Mouse (Mus musculus) stomach, embryonic 16.5 days (tissue): ENCODE measurements at regions not wholly inside any gene's neighbourhood (a gene's known extent, or its start where the extent isn't known, plus 50 kb on each side); places are given as distances from the start of the nearest gene placed in this dataset.

ENCODE experiments used
- ATAC-seq: fragments of 200-750 bp; cut with Nextera tagmentation; 2 replicates; pipeline ENCODE4 v1.8.0; 2017; ENCODE audit warnings: moderate number of reproducible peaks, moderate TSS enrichment; ENCODE audit not compliant: insufficient read depth, low FRiP score
- H3K27ac ChIP-seq: fragments of 300-500 bp; sonication (generic); 2 replicates; pipeline ENCODE4 v1.5.1; 2014; ENCODE audit warnings: low read length
- H3K27me3 ChIP-seq: fragments of 300-500 bp; sonication (generic); 2 replicates; pipeline ENCODE4 v1.6.1; 2014; ENCODE audit warnings: low read length, control low read depth, mixed read lengths; ENCODE audit not compliant: control insufficient read depth, insufficient read depth
- H3K36me3 ChIP-seq: fragments of 300-500 bp; sonication (generic); 2 replicates; pipeline ENCODE4 v1.6.1; 2014; ENCODE audit warnings: low read length; ENCODE audit not compliant: control insufficient read depth, insufficient read depth
- H3K4me1 ChIP-seq: fragments of 300-500 bp; sonication (generic); 2 replicates; pipeline ENCODE4 v1.6.1; 2014; ENCODE audit warnings: low read length, control low read depth, mixed read lengths; ENCODE audit not compliant: control insufficient read depth, insufficient read depth
- H3K4me2 ChIP-seq: fragments of 300-500 bp; sonication (generic); 2 replicates; pipeline ENCODE4 v1.6.1; 2014; ENCODE audit warnings: low read depth, low read length, mixed read lengths
- H3K4me3 ChIP-seq: fragments of 300-500 bp; sonication (generic); replicated peaks from 2 replicates; pipeline ENCODE4 v1.5.1; 2014; ENCODE audit warnings: mild to moderate bottlenecking, low read length
- H3K9ac ChIP-seq: fragments of 300-500 bp; sonication (generic); 2 replicates; pipeline ENCODE4 v1.6.1; 2014; ENCODE audit warnings: low read length
- H3K9me3 ChIP-seq: fragments of 300-500 bp; sonication (generic); replicated peaks from 2 replicates; pipeline ENCODE4 v1.6.1; 2016; ENCODE audit warnings: low read length, control low read depth; ENCODE audit not compliant: control insufficient read depth
- WGBS: fragments of 180-500 bp; shearing (Covaris S2); extraction: QIAGEN DNeasy Blood & Tissue Kit; methylation state at CpG from one replicate; pipeline ENCODE4 v1.1.7; 2014; 5-methylcytosine and 5-hydroxymethylcytosine counted together

DNA sequence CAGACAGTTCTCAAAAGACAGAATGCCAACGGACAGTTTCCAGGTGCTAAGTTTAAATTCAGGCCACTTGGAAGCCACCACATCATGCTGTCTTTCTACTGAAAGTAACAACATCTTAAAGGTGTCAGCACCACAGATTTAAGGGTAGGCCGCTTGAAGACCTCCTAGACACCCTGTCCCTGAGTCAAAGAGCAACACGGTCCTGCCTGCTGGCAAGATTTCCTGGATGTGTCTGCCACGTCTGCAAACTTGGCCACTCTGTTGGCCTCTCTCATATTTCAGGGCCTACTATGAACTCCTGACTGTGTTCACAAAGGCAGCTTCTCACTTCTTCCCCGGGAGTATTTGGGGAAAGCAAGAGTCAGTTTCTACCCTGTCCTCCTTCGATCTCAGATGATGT lies 194.7 kb upstream of the Esrrg start:
- Histone ChIP-seq H3K4me2 (no peak overlapping the region), H3K9ac (no peak overlapping the region), H3K27me3 (no peaks in the 10 kb centered on the region), H3K4me3 (no peak overlapping the region), H3K9me3 (no peaks in the 10 kb centered on the region), H3K4me1 (no peaks in the 10 kb centered on the region), H3K36me3 (no peaks in the 10 kb centered on the region), H3K27ac (no peak overlapping the region)
- no peak for ATAC-seq
- 74% methylated on average over 6 of the region's 6 CpGs for WGBS

DNA sequence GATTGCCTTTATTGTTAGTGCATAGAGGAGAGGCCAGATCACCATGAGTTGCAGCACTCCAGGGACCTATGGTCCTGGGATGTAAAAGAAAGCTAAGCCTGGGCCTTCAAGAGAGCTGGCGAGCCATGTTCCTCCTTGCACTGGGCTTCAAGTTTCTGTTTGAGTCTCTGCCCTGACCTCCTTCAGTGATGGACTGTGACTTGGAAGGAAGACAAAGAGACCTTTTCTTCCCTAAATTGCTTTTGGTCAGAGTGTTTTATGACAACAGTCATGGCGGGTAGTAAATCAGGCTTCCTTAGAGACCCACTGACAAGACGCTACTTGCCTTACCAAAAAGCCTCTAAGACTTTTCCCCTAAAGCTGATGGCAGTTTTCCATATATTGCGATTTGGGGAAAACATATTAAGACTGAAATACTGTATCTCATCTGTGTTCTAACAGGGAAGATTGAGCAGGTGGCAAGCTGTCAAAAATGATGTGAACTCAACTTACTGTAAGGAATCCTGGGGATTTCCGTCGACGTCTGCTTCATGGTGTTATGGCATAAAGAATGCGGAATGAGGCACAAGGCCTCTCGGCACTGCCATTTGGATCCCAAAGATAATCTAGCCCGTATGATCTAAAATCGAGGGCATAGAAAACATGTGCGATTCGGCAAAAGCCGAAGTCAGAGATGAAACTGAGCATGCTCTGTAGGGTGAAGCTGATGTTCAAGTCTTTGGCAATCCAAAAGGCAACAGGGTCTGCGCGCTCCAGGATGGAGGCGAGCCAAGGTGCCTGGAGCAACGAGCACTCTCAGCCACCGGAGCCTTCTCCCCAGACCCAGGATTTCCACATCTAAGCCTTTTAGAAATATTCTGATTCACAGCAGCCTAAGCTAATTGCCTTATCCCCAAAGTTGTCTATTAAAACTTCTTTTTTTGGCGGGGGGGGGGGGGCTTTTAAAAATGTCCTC lies 190.1 kb upstream of the Esrrg start:
- no peak overlapping the region for H3K4me3 ChIP-seq
- no peaks in the 10 kb centered on the region for H3K9me3 ChIP-seq
- H3K4me1 ChIP-seq: no peaks in the 10 kb centered on the region
- H3K9ac ChIP-seq: no peak overlapping the region
- 87% methylated on average over 20 of the region's 20 CpGs for WGBS
- no peaks in the 10 kb centered on the region for H3K27me3 ChIP-seq
- H3K4me2 ChIP-seq: no peak overlapping the region
- H3K27ac ChIP-seq: no peak overlapping the region
- no peaks in the 10 kb centered on the region for H3K36me3 ChIP-seq
- no peak for ATAC-seq

DNA sequence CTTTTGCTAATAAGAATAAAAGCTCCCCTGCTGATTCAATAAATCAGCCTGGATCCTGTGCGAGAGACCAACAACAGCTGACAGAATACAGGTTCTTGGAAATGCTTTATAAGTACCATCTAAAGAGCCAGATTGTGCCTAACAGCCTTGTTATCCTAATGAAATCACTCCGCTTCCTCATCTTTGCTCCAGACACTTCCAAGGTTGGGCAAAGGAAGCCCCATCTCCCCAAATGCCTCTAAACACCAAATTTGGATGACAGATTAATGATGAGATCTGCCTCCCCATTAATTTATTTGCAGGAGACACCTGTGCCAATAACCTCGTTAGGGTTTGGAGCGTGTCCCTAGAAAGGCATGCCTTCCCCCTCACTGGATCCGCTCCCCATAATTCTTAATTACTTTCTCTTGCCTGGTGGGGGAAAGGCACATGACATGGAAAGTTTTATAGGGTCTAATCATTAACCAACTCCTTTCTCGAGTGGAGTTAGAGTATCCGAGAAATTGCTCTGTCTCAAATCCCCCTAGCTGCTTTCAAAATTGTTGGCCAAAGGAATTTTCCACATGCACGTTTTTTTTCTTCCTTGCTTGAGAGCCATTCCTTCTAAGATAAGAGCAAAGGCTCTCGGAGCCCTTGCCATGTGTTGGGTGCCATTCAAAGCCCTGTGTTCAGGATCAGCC lies 179.9 kb upstream of the Esrrg start:
- no peaks in the 10 kb centered on the region for H3K27me3 ChIP-seq
- no peak overlapping the region for H3K4me2 ChIP-seq
- H3K27ac ChIP-seq: no peak overlapping the region
- no peaks in the 10 kb centered on the region for H3K36me3 ChIP-seq
- H3K4me1 ChIP-seq: no peaks in the 10 kb centered on the region
- no peak overlapping the region for H3K4me3 ChIP-seq
- H3K9me3 ChIP-seq: no peaks in the 10 kb centered on the region
- ATAC-seq: no peak
- 60% methylated on average over 9 of the region's 9 CpGs for WGBS
- H3K9ac ChIP-seq: no peak overlapping the region

DNA sequence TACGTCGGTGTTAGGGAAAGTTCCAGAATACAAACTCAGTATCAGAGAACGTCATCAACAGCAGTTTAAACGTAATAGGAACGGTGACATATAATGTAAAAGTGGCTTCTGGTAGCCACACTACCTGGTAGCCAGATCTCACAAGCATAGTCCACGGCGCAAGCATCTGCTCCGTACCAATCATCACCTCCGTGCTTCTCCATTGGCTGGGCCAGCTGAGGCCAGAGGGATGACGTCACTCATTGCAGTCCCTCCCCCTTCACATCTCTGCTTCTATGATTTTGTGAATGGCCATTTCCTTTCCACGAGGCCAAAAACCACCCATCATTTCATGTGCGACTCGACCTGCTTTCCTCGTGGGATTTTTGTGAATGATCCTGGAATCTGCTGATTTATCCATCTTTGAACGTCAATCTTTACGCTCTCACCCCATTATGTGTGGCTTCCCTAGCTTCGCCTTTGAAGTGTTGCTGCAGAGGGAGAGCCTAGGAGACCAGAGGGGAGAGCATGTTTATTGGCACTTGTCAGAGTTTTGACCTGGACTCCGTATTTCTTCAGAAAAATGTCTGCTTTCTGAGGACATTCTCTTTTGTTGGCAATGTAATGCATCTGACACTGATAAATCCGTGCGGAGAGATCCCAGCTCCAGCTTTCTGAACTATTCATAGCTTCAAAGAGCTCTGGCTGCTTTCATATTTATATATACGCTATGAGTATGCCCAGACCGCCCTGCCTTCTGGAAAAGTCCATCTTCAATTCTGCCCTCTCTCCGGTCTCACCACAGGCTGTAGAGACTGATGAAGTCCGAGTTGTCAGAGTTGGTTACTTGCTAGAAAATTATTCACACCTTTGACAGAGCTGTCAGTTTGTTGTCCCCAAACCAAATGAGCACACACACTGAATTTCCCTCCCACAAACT lies 174.6 kb upstream of the Esrrg start:
- H3K9me3 ChIP-seq: no peaks in the 10 kb centered on the region
- WGBS: 69% methylated on average over 24 of the region's 24 CpGs
- ATAC-seq: no peak
- no peaks in the 10 kb centered on the region for H3K27me3 ChIP-seq
- no peaks in the 10 kb centered on the region for H3K4me1 ChIP-seq
- H3K4me2 ChIP-seq: no peak overlapping the region
- no peak overlapping the region for H3K9ac ChIP-seq
- no peak overlapping the region for H3K4me3 ChIP-seq
- H3K27ac ChIP-seq: no peak overlapping the region
- H3K36me3 ChIP-seq: no peaks in the 10 kb centered on the region

DNA sequence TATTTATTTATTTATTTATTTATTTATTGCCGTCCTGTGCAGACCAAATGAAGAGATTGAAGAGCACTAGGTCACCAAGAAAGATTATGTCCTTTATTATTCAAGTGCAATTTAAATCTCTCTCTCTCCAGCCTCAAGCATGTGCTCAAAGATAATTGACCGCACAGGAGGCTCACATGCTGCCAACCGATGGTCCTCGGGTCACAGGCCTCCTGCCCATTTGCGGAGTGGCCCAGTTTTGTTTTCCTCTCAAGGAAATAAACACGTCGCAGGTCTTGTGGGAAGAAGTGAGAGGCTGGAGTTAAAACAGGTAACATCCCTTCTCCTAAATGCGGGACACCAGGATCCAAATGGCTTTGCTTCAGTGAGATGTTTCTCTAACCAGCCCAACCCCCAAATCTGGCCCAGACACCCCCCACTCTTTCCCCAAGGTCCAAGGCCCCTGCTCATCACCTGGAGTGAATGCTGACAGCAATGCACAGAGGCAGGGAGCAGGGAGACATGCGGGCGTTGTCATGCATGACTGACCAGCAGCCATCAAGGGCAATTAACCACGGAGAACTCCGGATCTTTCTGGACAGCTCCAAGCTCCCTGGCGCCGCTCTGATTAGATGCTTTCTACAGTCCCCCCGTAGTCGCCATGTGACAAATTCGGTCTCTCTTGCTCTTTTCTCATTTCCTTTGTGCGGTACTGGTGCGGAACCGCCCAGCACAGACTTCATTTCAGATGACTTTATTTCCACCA lies 169.2 kb upstream of the Esrrg start:
- H3K4me2 ChIP-seq: no peak overlapping the region
- H3K4me3 ChIP-seq: no peak overlapping the region
- no peaks in the 10 kb centered on the region for H3K27me3 ChIP-seq
- no peak overlapping the region for H3K27ac ChIP-seq
- H3K9me3 ChIP-seq: no peaks in the 10 kb centered on the region
- H3K4me1 ChIP-seq: no peaks in the 10 kb centered on the region
- no peak overlapping the region for H3K9ac ChIP-seq
- no peak for ATAC-seq
- H3K36me3 ChIP-seq: no peaks in the 10 kb centered on the region
- 90% methylated on average over 20 of the region's 20 CpGs for WGBS

DNA sequence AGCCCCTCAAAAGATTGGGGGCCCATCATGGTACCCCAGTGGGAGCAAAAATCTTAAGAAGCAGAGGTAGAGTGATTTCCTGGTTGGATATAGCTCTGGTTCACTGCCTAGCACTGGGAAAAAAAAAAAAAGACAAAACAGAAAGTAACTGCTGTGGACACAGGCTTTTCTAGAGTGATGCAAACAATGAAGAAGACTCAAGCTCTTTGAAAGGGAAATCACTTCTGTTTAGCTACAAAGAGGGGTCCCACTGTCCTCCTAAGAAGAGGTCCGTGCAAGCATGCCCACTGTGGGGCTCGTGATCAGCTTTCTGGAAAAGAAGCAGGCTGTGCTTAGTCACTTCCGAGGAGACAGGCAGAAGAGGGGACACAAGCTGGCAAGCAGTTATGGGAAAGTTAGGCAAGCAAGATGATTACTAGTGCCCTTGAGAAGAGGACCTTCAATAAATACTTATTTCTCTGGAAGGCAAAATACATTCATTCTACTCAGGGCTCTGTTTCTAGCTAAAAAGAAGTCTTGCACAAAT lies 166.9 kb upstream of the Esrrg start:
- no peaks in the 10 kb centered on the region for H3K36me3 ChIP-seq
- ATAC-seq: no peak
- no peak overlapping the region for H3K9ac ChIP-seq
- no peaks in the 10 kb centered on the region for H3K9me3 ChIP-seq
- H3K4me1 ChIP-seq: no peaks in the 10 kb centered on the region
- H3K4me2 ChIP-seq: no peak overlapping the region
- no peak overlapping the region for H3K4me3 ChIP-seq
- WGBS: 73% methylated on average over 3 of the region's 3 CpGs
- no peak overlapping the region for H3K27ac ChIP-seq
- H3K27me3 ChIP-seq: no peaks in the 10 kb centered on the region

DNA sequence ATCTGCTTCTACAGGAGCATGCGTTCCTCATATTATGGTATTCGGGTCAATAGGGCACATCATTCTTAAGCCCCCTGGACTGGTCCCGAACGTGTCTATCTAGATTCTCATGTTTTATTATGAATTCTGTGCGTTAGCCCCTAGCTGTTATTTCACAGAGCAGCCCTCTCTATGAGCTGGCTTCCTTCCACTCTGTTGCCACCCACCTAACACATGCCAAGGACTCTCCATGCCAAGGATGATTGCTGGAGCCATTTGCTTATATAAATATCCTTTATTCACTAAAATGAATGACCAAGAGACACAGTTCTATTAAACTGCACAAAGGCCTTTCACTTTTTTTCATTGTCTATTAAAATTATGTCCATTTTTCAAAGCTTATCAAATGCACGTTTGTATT lies 162.1 kb upstream of the Esrrg start:
- 79% methylated on average over 6 of the region's 6 CpGs for WGBS
- Histone ChIP-seq H3K27ac (no peak overlapping the region), H3K27me3 (no peaks in the 10 kb centered on the region), H3K4me1 (no peaks in the 10 kb centered on the region), H3K4me3 (no peak overlapping the region), H3K36me3 (no peaks in the 10 kb centered on the region), H3K4me2 (no peak overlapping the region), H3K9me3 (no peaks in the 10 kb centered on the region), H3K9ac (no peak overlapping the region)
- ATAC-seq: no peak

DNA sequence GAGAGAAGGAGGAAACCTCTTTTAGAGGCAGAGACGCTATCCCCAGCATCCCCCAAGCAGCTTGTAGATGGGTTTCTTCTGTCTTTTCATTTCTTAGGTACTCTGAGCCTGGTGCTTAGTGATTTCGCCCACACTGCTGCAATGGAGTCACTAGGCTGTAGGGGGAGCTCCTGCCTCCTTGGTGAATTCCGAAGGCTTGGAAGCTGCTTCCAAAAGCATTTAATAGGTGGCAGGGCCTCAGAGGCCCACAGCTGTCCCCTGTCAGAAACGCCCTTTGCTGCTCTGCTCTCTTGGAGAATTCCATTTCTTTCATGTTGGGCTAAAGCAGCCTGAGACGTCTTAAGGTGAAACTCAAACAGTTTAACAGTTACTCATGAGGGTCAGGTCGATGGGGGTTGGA lies 160.4 kb upstream of the Esrrg start:
- Histone ChIP-seq H3K4me1 (no peaks in the 10 kb centered on the region), H3K27me3 (no peaks in the 10 kb centered on the region), H3K4me3 (no peak overlapping the region), H3K4me2 (peak overlapping the region; percentile 6; the same call in 1 of the 2 replicates), H3K36me3 (no peaks in the 10 kb centered on the region), H3K27ac (no peak overlapping the region), H3K9me3 (no peaks in the 10 kb centered on the region), H3K9ac (no peak overlapping the region)
- WGBS: 8% methylated on average over 6 of the region's 6 CpGs
- no peak for ATAC-seq
